Mouse (Mus musculus): ENCODE measurements around the gene Slc16a9.

DNA sequence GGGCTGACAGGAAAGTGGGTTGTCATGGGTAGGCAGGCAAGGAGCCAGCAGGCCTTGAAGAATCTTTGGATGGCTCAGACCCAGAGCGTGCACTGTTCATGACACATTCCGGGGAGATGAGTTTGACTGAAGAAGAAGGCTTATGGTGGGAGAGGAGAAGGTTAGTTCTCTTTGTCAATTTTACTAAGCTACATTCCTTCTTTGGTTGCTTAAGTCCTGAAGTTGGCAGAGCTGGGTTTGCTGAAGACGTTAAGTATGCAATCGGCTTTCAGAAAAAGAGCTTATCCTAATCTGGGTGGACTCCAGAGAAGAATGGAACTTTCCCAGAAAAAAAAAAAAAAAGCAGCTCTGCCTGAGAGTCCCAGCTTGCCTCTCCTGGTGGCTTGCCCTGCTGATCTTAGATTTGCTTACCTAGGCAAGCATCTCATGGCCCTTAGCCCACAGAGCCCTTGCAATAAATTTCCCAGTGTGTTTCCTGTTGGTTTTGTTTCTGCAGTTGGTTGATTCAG, 18.8 kb downstream of the Slc16a9 start:
- TF ChIP-seq CEBPB (IDR thresholded peaks at IDR 0.05; ENCODE audit: low read depth) (no peak), CTCF (IDR thresholded peaks at IDR 0.05; ENCODE audit: control insufficient read depth, insufficient read depth, insufficient read length) (no peak), MAX (IDR thresholded peaks at IDR 0.05) (no peak), MYOD1 (IDR thresholded peaks at IDR 0.05; ENCODE audit: control insufficient read depth, insufficient read length, low read depth) (no peak), FOSL1 (IDR thresholded peaks at IDR 0.05; ENCODE audit: insufficient read depth, low read length, poor library complexity, severe bottlenecking) (no peak)

Measured in C2C12 (cell line).